Mouse (Mus musculus): Measurements from ENCODE around the gene Nr4a1.

The Nr4a1 gene

DNA sequence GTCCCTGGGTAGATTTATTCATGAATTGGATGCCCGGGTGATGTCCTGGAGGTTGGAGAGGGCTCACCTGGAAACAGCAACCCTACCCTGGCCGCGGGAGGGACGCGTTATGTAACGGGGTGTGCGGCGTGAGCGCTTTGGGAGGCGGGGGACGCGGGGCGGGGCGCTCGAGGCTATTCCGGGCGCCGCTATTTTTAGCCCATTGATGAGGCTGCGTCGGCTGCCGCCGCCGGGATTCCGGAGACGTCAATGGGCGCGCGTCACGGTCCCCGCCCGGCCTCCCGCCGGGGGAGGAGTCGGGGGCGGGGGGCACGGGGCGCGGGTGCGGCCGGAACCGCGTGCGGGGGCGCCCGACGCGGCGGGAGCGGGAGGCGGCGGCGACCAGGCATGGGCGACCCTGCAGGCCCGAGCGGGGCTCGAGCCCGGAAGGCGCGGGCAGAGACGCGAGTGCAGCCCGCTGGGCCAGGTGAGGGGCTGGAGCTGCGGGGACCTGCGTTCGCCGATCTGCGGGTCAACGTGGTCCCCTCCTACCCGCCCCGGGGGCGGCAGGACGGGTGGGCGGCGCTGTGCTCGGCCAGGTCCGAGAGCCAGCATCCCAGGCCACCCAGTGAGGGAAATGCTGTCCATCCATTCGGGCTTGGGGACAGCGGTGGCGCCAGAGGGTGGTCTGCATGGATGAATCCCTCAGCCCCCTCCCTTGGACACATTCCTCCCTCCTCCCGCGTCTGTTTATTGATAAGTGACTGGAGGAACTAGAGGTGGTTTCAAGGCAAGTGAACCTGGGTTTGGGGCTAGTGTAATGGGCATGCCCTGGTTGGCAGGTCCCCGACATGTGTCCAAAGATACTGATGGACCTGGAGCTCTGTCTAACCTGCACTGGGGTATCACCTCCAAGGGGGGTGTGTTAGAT, at the start of gene Nr4a1:
Nr4a1 (plus strand) TSS at position 384 of the 910 bp plus-strand sequence.
- no peak for DNase-seq (ENCODE audit: low read depth, low spot score)

DNA sequence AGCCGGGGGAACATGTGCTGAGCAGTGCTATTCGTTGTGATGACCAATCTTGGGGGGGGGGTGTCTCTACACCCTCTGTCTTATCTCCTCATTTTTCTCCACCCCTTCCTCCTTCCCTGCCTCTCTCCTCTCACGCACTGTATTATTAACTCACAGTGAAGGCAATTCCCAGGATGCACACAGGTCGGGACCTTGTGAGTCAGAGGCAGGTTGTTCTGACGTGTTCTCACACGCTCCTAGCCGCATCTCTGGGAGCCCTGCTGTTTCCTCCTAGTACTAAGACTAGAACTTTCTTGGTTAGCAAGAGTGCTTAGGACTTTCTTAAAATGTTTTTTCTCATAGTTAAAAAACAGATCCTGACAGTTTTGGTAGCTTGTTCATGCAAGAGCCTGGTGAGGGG, 49.3 kb upstream of the Nr4a1 start:
- no peak for DNase-seq (ENCODE audit: low read depth, low spot score)

DNA sequence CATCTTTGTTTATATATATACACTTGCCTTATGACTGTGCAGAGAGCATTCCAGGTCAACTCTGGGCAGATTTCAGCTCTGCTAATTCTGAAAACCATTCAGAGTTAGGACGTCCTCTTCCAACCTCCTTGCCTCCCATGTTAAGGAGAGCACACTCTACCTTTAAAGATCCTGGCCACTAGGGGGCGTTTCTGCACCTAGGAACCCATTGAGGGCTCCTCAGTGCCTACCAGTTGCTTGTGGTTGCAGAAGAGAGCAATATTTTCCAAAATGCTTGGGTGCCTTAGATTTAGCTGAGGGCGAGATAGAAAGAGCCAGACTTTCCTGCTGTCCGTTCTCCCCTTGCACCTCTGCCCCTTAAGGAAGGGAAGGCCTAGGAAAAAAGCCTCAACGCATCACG, 43.8 kb upstream of the Nr4a1 start:
- peak; percentile 22 for DNase-seq (ENCODE audit: low read depth, low spot score)

DNA sequence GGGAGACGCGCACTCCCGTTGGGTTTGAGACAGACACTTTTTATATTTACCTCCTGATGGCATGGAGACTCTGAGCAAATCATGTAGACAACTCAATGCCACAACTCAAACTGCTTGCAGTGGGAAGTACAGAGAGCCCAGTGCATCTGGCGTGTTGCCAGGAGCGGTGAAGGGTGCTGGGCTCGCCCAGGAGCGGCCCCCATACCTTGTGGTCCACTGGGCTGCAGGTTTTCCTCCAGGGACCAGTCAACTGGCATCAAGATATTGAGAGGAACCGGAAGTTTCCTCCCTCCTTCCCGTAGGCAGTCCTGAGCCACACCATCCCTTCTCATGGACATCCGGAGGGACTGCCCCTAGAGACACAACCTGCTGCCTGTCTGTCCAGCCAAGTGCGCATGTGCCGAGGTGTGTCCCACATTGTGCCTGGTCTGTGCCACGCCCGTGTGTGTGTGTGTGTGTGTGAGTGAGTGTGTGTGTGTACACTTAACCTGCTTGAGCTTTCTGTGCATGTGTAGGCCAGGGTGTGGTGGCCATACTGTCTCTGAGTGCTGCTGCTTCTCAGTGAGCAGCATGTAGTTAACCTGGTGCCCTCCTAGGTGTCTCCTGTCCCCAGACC, 43.0 kb upstream of the Nr4a1 start:
- DNase-seq (ENCODE audit: low read depth, low spot score), result no peak

DNA sequence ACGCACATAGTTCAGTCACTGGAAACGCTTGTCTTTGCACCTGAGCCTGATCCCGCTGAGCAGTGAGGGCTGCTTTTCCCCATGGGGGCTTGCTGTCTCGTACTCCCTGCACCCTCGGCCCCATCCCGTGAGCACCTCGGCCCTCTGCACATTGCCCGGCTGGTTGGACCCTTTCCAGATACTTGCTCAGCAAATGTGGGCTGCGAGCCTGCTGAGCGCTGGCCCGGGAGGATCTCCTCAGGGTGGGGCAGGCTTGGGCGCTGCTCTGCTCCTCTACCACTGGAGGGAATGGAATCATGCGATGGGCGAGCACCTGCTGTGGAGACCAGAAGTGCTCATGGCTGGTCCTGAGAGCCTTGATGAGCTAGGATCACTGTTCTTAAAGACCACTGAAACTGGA, 41.6 kb upstream of the Nr4a1 start:
- no peak for DNase-seq (ENCODE audit: low read depth, low spot score)

DNA sequence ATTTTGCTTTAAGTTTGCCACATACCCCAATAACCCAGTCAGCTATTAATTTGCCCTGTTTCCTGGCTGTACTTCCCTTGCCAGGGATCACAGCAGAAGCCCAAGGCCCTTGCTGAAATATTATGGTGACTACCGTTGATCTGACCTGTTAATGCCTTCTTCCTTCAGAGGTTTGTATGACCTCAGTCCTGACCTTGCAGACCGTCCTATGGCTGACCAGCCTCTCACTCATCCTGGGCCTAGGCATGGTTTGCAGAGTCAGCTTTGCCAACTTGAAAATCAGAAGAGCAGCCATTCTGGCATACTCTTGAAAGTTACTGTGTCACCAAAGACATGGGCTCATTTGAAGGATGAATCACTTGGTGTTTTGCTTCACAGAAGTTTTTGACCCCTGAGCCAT, 38.9 kb upstream of the Nr4a1 start:
- no peak for DNase-seq (ENCODE audit: low read depth, low spot score)

DNA sequence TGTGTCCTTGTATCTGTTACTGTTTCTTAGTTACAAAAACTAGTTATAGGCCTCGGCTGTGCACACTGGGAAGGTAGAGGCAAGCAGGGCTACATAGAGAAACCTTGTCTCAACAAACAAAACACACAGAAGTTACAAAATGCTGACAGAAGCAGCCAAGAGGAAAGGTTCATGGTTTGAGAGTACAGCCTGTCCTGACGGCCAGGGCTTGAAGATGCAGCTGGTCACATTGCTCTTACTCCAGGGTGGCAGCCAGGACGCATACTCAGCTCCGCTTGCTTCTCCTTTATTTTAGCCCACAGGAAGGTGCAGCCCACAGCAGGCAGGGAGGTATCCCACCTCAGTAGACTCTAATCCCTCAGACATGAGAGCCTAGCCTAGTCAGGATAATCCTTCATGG, 38.0 kb upstream of the Nr4a1 start:
- no peak for DNase-seq (ENCODE audit: low read depth, low spot score)

DNA sequence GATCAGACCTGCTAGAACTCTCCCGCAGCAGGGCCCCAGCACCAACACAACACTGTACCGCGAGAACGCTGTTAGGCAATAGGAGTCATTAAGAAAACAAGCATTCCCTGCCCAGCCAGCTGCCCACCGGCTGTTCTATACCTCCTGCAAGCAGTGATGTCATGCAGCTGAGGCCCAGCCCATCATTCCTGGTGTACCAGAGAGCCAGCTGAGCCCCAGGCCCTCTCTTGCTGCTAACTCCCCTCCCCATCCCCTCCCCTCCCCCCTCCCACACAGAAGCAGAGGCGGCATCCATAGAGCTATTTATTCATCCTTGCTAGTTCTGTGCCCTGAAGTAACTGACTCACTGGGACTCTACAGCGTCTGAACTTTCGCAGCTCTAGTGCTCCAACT, 33.2 kb upstream of the Nr4a1 start:
- DNase-seq (ENCODE audit: low read depth, low spot score), result no peak

DNA sequence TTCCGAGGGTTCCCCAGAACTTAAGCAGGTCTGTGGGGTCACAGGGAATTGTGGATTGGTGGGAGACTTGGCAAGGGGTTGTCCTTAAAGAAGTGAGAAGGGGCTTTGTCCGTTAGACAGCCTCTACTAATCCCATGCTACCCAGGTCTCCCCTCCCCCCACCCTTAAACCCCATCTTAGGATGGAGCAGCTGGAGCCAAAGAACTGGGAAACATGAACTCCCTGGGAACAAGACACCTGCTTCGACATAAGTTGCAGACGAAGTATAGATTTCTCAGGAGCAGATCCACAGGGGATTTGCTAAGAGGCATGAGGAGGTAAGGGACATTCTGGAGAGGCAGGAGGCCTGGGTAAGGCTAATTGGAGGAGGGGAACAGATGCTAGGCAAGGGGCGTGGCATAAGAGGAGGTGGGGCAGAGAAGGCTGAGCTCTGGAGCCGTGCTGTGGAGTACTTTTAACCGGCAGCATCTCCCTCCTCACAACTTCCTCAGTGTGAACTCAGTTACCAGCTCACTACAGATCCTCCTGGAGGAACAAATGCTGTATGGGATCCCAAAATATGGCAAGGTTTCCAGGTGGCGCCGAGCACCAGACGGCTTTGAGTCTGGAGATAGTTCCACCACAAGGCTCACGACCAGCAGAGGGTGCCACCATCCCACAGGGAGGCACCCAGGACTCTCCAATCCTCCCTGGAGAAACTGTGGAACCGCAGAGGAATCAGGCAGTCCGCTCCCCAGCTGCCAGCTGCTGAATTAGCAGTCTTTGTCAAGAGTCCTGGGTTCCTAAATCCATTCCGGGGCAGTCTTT, 32.6 kb upstream of the Nr4a1 start:
- no peak for DNase-seq (ENCODE audit: low read depth, low spot score)

DNA sequence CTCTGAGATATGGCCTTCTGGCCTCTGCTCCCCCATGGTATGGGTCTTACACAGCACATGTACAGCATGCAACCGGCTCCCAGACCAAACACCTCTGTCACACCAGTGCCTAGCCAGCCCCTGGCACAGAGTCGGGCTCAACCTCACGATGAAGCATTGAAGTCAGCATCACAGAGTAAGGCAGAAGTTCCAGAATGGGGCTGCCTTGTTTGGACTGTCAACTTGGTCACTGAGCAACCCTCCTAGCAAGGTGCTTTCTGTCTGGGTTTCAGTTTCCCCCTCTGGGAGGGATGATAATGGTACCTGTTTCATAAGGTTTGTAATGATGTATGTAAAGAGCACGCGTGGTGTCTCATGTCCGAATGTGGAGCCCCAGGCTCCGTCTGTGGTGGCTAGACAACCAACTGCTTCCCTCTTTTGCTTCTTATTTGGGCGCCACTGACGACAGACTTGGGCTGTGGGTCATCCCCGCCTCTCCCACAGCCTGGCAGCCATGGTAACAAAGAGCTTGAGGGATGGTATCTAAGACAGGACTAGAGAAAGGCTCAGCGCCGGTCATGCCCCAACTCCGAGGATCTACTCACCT, 31.1 kb upstream of the Nr4a1 start:
- no peak for DNase-seq (ENCODE audit: low read depth, low spot score)

DNA sequence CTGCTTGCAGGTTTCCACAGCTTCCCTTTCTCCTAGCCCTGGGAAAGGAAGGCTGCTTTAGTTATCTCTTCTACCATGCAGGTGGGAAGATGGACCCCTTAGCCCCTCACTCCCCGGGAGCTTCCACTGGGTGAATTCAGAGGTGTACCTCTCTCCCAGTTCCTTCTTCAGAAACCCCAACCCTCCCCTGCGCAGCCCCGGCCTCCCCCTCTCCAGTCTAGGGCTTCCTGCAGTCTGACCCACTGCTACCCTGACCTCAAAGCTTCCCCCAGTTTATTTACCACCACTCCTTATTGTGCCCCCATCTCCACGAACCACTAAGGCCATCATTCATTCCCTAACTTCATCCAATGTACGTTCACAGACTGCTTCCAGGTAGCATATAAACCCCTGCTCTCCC, 30.5 kb upstream of the Nr4a1 start:
- no peak for DNase-seq (ENCODE audit: low read depth, low spot score)

DNA sequence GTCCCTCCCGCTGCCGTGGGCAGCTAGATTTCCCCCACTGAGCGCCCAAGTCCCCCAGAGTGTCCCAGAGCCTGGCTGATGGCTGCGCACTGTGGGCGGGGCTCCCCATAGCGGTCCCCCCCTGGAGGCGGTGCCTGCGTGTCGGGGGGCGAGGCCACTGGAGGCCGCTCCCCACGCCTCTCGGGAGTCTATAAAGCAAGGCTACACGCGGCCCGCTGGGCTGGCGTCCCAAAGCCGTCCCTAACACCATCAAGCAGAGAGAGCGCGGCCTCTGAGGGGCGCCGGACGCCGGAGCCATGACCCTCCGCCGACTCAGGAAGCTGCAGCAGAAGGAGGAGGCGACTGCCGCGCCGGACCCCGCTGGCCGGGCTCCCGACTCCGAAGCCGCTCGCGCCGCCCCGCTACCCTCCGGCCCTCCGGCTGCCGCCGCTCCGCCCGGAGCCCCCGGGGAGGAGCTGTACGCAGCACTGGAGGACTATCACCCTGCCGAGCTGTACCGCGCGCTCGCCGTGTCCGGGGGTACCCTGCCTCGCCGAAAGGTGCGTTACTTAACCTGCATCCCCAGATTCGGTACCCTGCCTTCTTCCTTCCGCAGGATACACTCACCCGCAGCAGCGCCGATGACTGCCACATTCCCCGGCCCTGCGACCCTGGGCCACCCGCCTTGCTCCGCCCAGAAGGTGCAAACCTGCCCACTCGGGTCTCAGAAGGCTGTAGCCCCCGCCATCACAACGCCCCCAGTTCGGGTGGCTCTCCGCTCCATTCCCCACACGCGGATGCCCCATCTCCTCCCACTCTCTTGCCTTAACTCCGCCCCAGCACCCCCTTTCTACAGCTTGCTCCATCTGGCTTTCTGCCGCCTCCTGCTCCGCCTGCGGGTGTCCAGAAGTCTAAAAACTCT, 29.8 kb upstream of the Nr4a1 start, which contains the start of gene Grasp:
Grasp (plus strand) TSS at position 183 of the 901 bp plus-strand sequence.
- DNase-seq (ENCODE audit: low read depth, low spot score), result no peak

DNA sequence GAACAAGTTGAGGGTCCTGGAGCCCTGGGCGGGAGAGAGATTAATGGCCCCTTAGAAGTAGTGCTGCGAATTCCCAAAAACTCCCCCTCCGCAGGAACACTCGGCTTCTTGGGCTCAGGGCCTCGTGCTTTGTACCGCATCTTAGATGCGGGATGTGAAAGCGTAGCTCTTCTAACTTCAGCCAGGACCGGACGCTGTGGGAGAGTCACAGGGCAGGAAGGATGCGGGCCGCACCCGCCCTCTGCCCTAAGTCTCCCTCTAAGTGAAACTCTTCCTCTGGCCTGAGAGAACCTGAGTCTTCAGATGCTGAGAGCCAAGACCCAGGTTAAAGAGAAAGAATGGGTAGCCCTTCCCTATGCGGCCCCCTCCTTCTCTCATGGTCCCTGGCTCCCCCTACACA, 29.1 kb upstream of the Nr4a1 start:
- DNase-seq (ENCODE audit: low read depth, low spot score), result no peak

DNA sequence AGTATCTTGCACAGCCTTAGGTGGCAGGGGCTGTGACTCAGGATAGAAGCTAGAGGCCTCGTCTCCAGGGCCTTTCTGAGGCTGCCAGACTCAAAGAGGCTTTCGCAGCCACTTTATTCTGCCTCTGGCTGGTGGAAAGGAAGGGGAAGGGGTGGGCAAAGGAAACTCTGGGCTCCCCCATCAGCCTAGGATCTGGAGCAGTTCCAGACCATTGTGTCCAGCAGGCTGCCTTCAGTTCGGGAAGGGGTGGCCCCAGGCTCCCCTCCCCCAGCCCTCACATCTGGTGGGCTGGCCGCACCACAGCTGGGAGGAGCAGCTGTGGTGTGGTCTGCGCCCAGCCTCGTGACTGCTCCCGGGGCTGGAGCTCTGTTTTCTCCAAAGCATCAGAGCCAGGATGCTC, 26.1 kb upstream of the Nr4a1 start:
- DNase-seq (ENCODE audit: low read depth, low spot score), result no peak

DNA sequence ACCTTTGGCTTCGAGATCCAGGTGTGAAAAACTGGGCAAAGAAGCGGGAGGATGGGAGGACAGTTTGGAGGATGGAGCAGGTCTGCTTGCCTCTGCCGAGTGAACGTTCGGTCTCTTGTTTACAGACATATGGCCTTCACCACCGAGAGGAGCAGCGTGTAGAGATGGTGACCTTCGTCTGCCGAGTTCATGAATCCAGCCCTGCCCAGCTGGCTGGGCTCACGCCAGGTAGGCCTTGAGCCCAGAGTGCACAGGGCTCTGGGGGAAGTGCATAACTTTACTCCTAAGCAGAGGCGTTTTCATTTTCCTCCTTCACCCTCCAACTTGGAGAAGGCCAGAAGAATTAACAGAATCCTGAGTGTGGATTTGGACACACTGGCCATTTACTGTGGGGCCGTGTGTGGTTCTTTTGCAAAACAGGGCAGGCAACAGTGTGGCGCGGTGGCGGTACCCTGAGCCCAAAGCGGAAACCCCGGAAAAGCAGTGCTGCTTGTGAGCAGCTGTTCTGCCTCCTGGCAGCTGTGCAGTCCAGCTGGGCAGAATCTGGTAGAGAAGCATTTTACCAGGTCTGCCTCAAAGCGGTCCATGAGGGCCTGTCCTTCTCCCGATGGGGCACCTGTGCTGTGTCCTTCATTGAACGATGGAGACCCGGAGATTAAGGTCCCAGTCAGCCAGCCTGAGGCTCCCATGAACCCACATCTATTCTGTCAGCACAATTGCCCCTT, 25.0 kb upstream of the Nr4a1 start:
- no peak for DNase-seq (ENCODE audit: low read depth, low spot score)

DNA sequence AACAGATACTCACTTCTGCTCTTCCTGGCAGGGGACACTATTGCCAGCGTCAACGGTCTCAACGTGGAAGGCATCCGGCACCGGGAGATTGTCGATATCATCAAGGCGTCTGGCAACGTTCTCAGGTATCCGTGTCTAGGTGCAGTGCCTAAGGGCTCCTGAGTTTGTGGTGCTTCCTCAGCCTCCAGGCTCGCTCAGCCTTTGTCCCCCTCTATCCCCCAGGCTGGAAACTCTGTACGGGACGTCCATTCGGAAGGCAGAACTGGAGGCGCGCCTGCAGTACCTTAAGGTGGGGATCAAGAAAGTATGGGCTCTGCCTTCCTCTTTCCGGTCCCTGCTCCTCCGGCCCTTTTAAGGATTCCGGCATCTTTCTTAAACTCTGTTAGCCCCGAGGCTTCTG, 23.6 kb upstream of the Nr4a1 start:
- DNase-seq (ENCODE audit: low read depth, low spot score), result no peak

DNA sequence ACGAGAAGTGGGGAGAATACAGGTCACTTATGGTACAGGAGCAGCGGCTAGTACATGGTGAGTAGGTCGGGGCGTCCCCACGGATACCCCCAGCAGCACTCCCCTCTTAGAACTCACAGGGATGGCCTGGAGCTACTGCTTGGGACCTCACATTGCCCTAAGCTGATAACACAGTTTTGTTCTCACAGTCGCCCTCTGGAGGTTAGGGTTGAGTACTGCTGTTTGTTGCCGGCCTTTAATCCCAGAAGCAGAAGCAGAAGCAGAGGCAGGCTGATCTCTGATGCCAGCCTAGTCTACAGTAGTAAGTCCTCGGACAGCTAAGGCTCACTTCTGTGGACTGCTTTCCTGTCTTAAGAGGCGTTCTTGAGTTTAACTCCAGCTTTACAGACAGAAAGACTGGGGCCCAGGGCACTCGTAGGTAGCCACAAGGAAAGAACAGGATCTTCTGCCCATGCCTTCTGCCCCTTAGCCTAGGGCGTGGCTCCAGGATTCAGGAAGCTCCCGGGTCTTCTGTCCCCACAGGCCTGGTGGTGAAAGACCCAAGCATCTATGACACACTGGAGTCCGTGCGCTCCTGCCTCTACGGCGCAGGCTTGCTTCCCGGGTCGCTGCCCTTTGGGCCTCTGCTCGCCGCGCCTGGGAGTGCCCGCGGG, 22.9 kb upstream of the Nr4a1 start:
- DNase-seq (ENCODE audit: low read depth, low spot score), result peak; percentile 21

DNA sequence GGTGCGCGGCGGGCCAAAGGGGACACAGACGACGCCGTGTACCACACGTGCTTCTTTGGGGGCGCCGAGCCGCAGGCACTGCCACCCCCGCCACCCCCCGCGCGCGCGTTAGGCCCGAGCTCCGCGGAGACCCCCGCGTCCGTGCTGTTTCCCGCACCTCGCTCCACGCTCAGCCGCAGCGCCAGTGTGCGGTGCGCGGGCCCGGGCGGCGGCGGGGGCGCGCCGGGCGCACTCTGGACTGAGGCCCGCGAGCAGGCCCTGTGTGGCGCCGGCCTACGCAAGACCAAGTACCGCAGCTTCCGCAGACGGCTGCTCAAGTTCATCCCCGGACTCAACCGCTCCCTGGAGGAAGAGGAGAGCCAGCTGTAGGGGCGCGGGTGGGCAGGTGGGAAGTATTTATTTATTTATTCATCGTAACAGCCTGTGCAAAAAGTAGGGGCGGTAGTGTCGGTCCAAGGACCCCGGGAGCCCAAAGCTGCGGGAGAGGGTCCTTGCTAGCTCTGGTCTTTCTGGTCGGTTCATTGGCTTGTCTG, 22.4 kb upstream of the Nr4a1 start:
- DNase-seq (ENCODE audit: low read depth, low spot score), result no peak

DNA sequence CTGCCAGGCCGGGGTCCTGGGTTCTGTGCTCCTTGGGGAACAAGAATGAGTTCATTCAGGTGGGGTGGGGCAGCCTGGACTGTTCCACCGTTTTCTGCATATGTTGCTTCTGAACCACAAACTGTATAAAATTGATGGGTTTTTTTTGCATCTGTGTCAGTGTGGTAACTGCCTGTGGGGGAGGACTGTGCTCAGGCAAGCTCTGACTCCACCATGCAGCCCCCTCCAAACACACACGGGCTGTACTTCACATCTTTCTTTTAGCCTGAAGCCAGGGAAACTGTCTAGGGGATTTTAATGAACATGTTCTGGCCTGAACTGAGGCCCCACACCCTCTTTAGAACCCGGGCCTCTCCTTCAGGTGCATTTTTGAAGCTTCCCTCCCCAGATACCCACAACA, 21.5 kb upstream of the Nr4a1 start:
- DNase-seq (ENCODE audit: low read depth, low spot score), result no peak
